Mouse (Mus musculus): ENCODE measurements around the gene Gm21988. TPM values are rescaled to one million over a fixed set of nuclear protein-coding genes. Genes with fewer than 3 reads are reported as not detected.

The Gm21988 gene
- polyA plus RNA-seq, 1 experiment from 2014 or later: 10.7 TPM

DNA sequence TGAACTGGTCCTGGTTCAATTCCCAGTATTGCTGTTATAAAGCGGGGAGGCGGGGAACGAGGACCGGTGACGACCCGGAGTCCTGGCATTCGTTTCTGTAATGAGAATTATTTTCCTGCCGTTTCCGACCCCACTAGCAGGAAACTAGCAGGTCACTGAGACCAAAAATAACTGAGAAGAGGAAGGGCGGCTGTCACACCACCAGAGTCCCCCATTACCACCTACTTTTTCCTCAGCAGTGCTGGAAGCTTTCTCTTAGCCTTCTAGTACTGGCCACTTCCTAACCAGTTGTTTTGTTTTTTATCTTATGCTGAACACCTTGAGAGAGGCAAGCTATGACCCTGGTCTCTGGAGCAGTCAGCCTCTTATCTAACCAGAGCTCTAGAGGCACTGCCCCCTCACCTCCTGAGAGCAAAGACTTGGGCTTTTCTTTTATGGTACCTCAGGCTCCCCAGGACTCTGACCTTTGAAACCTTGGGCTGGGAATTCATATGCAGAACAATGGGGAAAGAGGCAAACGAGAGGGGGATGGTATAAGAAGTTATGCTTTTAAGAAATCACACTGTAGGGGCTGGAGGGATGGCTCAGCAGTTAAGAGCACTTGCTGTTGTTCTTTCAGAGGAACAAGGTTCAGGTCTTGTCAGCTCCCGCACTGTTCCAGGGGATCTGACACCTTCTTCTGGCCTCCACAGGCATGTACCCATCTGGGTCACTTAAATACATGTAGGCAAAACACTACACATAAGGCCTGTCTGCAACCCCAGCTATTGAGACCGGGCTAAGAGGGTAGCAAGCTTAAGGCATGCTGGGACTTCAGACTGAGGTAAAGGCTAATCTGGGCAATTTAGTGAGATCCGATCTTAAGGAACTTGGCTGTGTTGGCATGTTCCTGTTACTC is 17.8 kb downstream of the Gm21988 start:
- H3K36me3 ChIP-seq (replicated peaks): peaks cover 13% of the 10 kb centered on the region
- no peaks in the 10 kb centered on the region for H3K9me3 ChIP-seq
- DNase-seq (ENCODE audit: low spot score): no peak
- 12% methylated on average over 14 of the region's 14 CpGs for WGBS
- peak overlapping the region; percentile 68 for H3K4me3 ChIP-seq
- H3K4me1 ChIP-seq: peaks cover 51% of the 10 kb centered on the region
- peak overlapping the region; percentile 88 for H3K27ac ChIP-seq (replicated peaks)
- H3K27me3 ChIP-seq (replicated peaks; ENCODE audit: low read depth, poor library complexity, severe bottlenecking): peaks cover 87% of the 10 kb centered on the region

GRCm38 (mm10) chr11:70220731-70221602 is 18.7 kb downstream of the Gm21988 start, which contains the start of gene Slc16a13:
Slc16a13 (minus strand) TSS chr11:70221064.
- Histone ChIP-seq H3K27me3 (replicated peaks; ENCODE audit: low read depth, poor library complexity, severe bottlenecking) (peaks cover 87% of the 10 kb centered on the region), H3K9me3 (no peaks in the 10 kb centered on the region), H3K27ac (replicated peaks) (peak within 1 kb of the TSS; percentile 88), H3K36me3 (replicated peaks) (peaks cover 13% of the 10 kb centered on the region), H3K4me3 (peak within 1 kb of the TSS; percentile 68), H3K4me1 (peaks cover 43% of the 10 kb centered on the region)
- peak; percentile 97 for DNase-seq (ENCODE audit: low spot score)
- under 1% methylated on average over 28 of the region's 28 CpGs for WGBS

DNA sequence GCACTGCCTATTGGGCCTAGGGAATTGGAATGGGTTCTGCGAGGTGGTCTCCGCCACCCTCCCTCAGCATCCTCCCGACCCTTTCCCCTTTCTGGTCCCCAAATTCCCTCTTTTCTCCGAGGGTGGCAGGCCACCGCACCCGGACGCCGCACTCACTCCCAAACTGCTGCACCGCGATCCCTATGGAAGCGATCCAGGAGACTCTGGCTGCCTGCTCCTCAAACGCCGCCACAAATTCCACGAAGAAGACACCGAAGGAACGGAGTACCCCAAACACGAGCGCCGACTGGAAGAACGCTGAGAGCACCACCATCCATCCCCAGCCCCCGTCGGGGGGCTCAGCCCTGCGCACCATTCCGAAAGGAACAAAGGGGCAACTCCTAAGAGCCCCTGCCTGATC is 19.3 kb downstream of the Gm21988 start:
- H3K4me3 ChIP-seq: peak overlapping the region; percentile 68
- H3K4me1 ChIP-seq: peaks cover 44% of the 10 kb centered on the region
- peaks cover 13% of the 10 kb centered on the region for H3K36me3 ChIP-seq (replicated peaks)
- WGBS: 2% methylated on average over 24 of the region's 24 CpGs
- H3K27me3 ChIP-seq (replicated peaks; ENCODE audit: low read depth, poor library complexity, severe bottlenecking): peaks cover 87% of the 10 kb centered on the region
- H3K27ac ChIP-seq (replicated peaks): peak overlapping the region; percentile 88
- H3K9me3 ChIP-seq: no peaks in the 10 kb centered on the region
- DNase-seq (ENCODE audit: low spot score): no peak

DNA sequence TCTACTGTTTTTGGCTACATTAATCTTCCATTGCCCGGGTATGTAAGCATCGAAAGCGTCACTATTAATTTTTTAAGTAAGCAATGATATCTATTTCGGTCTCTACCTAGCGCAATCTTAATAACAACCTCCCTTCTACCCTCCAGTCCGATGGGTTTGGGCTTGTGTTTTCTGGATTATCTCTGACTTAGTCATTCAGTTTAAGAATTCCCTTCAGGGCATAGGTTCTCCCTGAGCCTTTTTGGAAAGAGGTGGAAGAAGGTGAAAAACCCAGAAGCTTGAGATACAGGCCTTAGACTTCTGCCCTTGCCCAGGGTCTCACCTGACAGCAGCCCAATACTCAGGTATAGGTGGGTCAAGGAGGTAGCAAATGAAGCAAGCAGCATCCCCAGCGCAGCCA is 19.8 kb downstream of the Gm21988 start:
- 57% methylated on average over 7 of the region's 7 CpGs for WGBS
- H3K27me3 ChIP-seq (replicated peaks; ENCODE audit: low read depth, poor library complexity, severe bottlenecking): peaks cover 87% of the 10 kb centered on the region
- H3K27ac ChIP-seq (replicated peaks): peak overlapping the region; percentile 88
- peaks cover 13% of the 10 kb centered on the region for H3K36me3 ChIP-seq (replicated peaks)
- peak overlapping the region; percentile 68 for H3K4me3 ChIP-seq
- H3K4me1 ChIP-seq: peaks cover 48% of the 10 kb centered on the region
- DNase-seq (ENCODE audit: low spot score): no peak
- no peaks in the 10 kb centered on the region for H3K9me3 ChIP-seq

DNA sequence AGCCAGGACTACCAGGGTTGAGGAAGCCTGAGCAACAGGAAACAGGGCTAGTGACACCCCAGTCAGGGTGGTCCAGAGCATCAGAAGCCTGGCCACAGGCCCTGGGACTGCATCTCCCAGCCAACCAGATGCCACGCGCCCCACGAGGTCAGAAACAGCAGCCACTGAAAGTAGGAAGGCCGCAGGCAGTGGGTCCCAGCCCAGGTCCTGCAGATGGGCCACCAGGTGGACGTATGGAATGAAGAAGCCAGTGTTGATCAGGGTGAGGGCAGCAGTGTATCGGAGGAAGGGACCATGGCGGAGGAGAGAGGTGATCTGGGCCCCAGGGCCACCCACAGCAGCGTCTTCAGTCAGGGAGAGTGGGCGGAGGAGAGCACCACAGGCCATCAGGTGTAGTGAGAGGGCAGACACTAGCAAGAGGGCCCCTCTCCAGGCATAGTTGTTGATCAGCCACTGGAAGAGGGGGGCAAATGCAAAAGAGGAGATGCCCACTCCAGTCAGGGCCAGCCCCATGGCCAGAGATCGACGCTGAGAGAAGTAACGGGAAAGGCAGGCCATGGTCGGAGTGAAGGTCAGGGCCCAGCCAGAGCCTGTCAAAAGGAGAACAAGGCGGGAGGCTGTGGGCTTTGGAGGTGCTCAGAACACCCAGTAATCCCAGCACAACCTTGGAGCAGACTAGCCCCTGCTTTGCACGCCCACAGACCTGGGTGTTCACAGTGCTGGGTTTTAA is 20.7 kb downstream of the Gm21988 start:
- no peak for DNase-seq (ENCODE audit: low spot score)
- H3K27me3 ChIP-seq (replicated peaks; ENCODE audit: low read depth, poor library complexity, severe bottlenecking): peaks cover 87% of the 10 kb centered on the region
- no peak overlapping the region for H3K27ac ChIP-seq (replicated peaks)
- WGBS: 92% methylated on average over 15 of the region's 15 CpGs
- peaks cover 58% of the 10 kb centered on the region for H3K4me1 ChIP-seq
- peak overlapping the region; percentile 16; the same call in 1 of the 2 replicates for H3K4me3 ChIP-seq
- peaks cover 13% of the 10 kb centered on the region for H3K36me3 ChIP-seq (replicated peaks)
- no peaks in the 10 kb centered on the region for H3K9me3 ChIP-seq

DNA sequence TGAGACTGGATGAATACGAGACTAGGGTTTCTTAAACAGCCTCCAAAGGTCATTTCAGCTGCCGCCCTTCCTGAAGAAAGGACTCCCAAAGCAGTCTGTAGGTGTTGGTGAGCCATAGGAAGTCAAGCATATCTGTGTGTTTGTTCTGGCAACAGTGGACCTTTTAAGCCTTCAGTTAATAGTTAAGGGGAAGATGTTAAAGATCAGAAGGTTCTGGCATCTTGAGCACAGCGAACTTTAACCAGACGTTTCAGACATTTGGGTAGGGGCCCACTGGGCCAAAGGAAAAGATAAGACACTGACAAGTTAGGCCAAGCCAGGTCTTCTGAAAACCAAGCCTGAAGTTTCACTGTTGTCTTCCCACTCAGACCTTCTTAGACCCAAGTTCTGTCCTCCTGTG is 21.6 kb downstream of the Gm21988 start:
- peaks cover 89% of the 10 kb centered on the region for H3K27me3 ChIP-seq (replicated peaks; ENCODE audit: low read depth, poor library complexity, severe bottlenecking)

GRCm38 (mm10) chr11:70216103-70216502 is 23.5 kb downstream of the Gm21988 start:
- no peaks in the 10 kb centered on the region for H3K9me3 ChIP-seq
- H3K27ac ChIP-seq (replicated peaks): no peak overlapping the region
- peaks cover 87% of the 10 kb centered on the region for H3K27me3 ChIP-seq (replicated peaks; ENCODE audit: low read depth, poor library complexity, severe bottlenecking)
- WGBS: 54% methylated on average over 3 of the region's 3 CpGs
- no peak overlapping the region; the same call in 1 of the 2 replicates for H3K4me3 ChIP-seq
- H3K4me1 ChIP-seq: peaks cover 47% of the 10 kb centered on the region
- no peak for DNase-seq (ENCODE audit: low spot score)
- H3K36me3 ChIP-seq (replicated peaks): peaks cover 13% of the 10 kb centered on the region

More for the DNA sequence above, 21.6 kb downstream of the Gm21988 start:
- no peaks in the 10 kb centered on the region for H3K9me3 ChIP-seq
- H3K4me3 ChIP-seq: no peak overlapping the region
- 89% methylated on average over 4 of the region's 4 CpGs for WGBS
- peaks cover 61% of the 10 kb centered on the region for H3K4me1 ChIP-seq
- DNase-seq (ENCODE audit: low spot score): no peak
- no peak overlapping the region for H3K27ac ChIP-seq (replicated peaks)
- H3K36me3 ChIP-seq (replicated peaks): peaks cover 13% of the 10 kb centered on the region

DNA sequence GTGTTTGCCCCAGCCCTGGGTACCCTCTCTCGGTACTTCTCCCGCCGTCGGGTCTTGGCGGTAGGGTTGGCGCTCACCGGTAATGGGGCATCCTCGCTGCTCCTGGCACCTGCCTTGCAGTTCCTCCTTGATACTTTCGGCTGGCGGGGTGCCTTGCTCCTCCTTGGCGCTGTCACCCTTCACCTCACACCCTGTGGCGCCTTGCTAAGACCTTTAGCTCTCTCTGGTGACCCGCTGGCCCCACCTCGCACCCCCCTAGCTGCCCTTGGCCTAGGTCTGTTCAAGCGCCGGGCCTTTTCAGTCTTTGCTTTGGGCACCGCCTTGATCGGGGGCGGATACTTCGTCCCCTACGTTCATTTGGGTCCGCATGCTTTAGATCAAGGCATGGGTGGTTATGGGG is 24.3 kb downstream of the Gm21988 start:
- H3K9me3 ChIP-seq: no peaks in the 10 kb centered on the region
- H3K36me3 ChIP-seq (replicated peaks): peaks cover 13% of the 10 kb centered on the region
- H3K4me3 ChIP-seq: peak overlapping the region; percentile 54
- no peak for DNase-seq (ENCODE audit: low spot score)
- no peak overlapping the region; the same call in 1 of the 2 replicates for H3K27ac ChIP-seq (replicated peaks)
- 12% methylated on average over 22 of the region's 22 CpGs for WGBS
- peaks cover 86% of the 10 kb centered on the region for H3K27me3 ChIP-seq (replicated peaks; ENCODE audit: low read depth, poor library complexity, severe bottlenecking)
- peaks cover 40% of the 10 kb centered on the region for H3K4me1 ChIP-seq

DNA sequence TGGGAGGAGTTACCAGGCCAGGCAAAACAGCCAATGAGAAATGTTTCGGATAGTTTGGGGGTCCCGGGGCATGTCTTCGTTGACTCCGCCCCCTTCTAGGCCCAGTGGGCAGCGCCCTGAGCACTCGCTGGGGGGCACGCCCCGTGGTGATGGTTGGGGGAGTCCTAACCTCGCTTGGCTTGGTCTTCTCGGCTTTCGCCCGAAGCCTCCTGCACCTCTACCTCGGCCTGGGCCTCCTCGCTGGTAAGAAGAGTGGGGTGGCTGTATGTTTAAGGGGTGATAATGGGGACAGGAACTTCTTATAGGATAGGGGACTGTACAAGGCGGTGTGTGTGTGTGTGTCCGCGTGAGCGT is 24.8 kb downstream of the Gm21988 start:
- H3K36me3 ChIP-seq (replicated peaks): peaks cover 13% of the 10 kb centered on the region
- H3K9me3 ChIP-seq: no peaks in the 10 kb centered on the region
- H3K27me3 ChIP-seq (replicated peaks; ENCODE audit: low read depth, poor library complexity, severe bottlenecking): peaks cover 82% of the 10 kb centered on the region

DNA sequence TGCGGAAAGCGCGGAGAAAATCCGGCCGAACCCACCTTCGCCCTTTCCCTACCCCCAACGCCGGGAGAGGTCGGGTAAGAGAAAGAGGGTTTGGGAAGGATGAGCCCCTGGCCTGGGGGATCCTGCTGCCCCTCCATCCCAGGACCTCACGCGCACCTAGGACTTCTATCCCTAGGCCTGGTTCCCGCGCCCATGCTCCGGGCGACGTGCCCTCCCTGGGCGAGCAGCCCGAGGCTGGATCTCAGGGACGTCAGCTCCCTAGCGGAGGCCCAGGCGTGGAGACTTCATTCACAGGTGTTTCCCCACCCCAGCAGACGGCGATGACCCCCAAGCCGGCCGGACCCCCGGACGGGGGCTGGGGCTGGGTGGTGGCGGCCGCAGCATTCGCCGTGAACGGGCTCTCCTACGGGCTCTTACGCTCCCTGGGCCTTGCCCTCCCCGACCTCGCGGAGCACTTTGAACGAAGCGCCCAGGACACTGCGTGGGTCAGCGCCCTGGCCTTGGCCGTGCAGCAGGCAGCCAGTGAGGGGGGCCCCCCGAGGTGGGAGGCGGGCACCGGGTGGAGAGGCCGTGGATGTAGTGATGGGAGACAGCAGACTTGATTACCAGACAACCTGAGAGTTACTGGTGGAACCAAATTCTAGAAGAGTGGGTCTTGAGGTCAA is 25.3 kb downstream of the Gm21988 start:
- H3K27me3 ChIP-seq (replicated peaks; ENCODE audit: low read depth, poor library complexity, severe bottlenecking): peaks cover 76% of the 10 kb centered on the region
- WGBS: under 1% methylated on average over 46 of the region's 46 CpGs
- H3K27ac ChIP-seq (replicated peaks): 0 out of 2 replicates have a peak overlapping the region, but pooled peaks have one; percentile 26
- peaks cover 31% of the 10 kb centered on the region for H3K4me1 ChIP-seq
- peaks cover 13% of the 10 kb centered on the region for H3K36me3 ChIP-seq (replicated peaks)
- H3K9me3 ChIP-seq: no peaks in the 10 kb centered on the region
- peak; percentile 52 for DNase-seq (ENCODE audit: low spot score)
- H3K4me3 ChIP-seq: peak overlapping the region; percentile 54

More for the DNA sequence above, 24.8 kb downstream of the Gm21988 start:
- 7% methylated on average over 18 of the region's 18 CpGs for WGBS
- no peak for DNase-seq (ENCODE audit: low spot score)
- no peak overlapping the region for H3K27ac ChIP-seq (replicated peaks)
- peak overlapping the region; percentile 54 for H3K4me3 ChIP-seq
- H3K4me1 ChIP-seq: peaks cover 35% of the 10 kb centered on the region

DNA sequence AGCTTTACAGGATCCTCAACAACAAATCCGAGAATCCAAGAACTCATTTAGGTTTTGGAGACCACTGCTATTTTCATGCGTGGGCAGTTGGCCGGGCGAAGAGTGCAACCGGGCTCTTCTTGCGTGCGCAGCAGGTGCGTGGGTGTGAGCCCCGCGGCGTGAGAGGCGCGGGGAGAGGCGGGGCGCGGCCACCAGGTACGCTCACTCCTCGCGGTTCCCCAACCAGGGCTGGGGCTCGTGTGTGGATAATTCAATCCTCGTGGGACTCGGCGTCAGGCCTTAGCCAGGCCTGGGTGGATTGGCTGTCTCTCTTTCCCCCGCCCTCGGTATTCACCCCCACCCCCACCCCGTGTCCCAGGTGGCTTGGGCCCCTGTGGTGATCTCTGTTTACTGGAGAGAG is 25.9 kb downstream of the Gm21988 start:
- peak overlapping the region; percentile 54 for H3K4me3 ChIP-seq
- H3K36me3 ChIP-seq (replicated peaks): peaks cover 13% of the 10 kb centered on the region
- H3K4me1 ChIP-seq: peaks cover 25% of the 10 kb centered on the region
- no peak overlapping the region for H3K27ac ChIP-seq (replicated peaks)
- peaks cover 71% of the 10 kb centered on the region for H3K27me3 ChIP-seq (replicated peaks; ENCODE audit: low read depth, poor library complexity, severe bottlenecking)
- no peak for DNase-seq (ENCODE audit: low spot score)
- 6% methylated on average over 26 of the region's 26 CpGs for WGBS
- no peaks in the 10 kb centered on the region for H3K9me3 ChIP-seq

Measured in embryonic facial prominence, embryonic 10.5 days (tissue).